Mouse (Mus musculus) embryonic facial prominence, embryonic 15.5 days (tissue): ENCODE data around the gene Mesp1. TPM values are rescaled to one million over a fixed set of nuclear protein-coding genes. Genes with fewer than 3 reads are reported as not detected.
A peak's percentile ranks its signal among the peaks of the same experiment; 100 is the strongest.

Experiments
- ATAC-seq: fragments of 200-750 bp; cut with Nextera tagmentation; 2 replicates; pipeline ENCODE4 v1.8.0; 2017; ENCODE audit warnings: low read depth, moderate TSS enrichment; ENCODE audit not compliant: insufficient number of reproducible peaks, low FRiP score, low TSS enrichment
- H3K27ac ChIP-seq: fragments of 300-500 bp; sonication (generic); replicated peaks from 2 replicates; pipeline ENCODE4 v1.5.1; 2015; ENCODE audit warnings: mild to moderate bottlenecking, inconsistent platforms
- H3K27me3 ChIP-seq: fragments of 300-500 bp; sonication (generic); 2 replicates; pipeline ENCODE4 v1.6.1; 2015; ENCODE audit warnings: inconsistent platforms
- H3K36me3 ChIP-seq: fragments of 300-500 bp; sonication (generic); 2 replicates; pipeline ENCODE4 v1.6.1; 2015; ENCODE audit warnings: mild to moderate bottlenecking, inconsistent platforms
- H3K4me1 ChIP-seq: fragments of 300-500 bp; sonication (generic); 2 replicates; pipeline ENCODE4 v1.6.1; 2015; ENCODE audit warnings: inconsistent platforms
- H3K4me2 ChIP-seq: fragments of 300-500 bp; sonication (generic); replicated peaks from 2 replicates; pipeline ENCODE4 v1.6.1; 2015; ENCODE audit warnings: mild to moderate bottlenecking, inconsistent platforms
- H3K4me3 ChIP-seq: fragments of 300-500 bp; sonication (generic); replicated peaks from 2 replicates; pipeline ENCODE4 v1.5.1; 2015; ENCODE audit warnings: mild to moderate bottlenecking, inconsistent platforms
- H3K9ac ChIP-seq: fragments of 300-500 bp; sonication (generic); 2 replicates; pipeline ENCODE4 v1.6.1; 2015; ENCODE audit warnings: inconsistent platforms
- H3K9me3 ChIP-seq: fragments of 300-500 bp; sonication (generic); replicated peaks from 2 replicates; pipeline ENCODE4 v1.6.1; 2016; ENCODE audit warnings: inconsistent platforms
- WGBS: fragments of 180-500 bp; shearing (Covaris S2); methylation state at CpG from one replicate; pipeline ENCODE4 v1.1.7; 2015; 5-methylcytosine and 5-hydroxymethylcytosine counted together
- polyA plus RNA-seq: library from polyadenylated mRNA; unstranded; fragments of >200 nt; fragmentation: Nextera tagmentation; extraction: Ambion mirVana; gene quantifications from 2 replicates; pipeline ENCODE4 v1.2.1, GENCODE M21; 2015

The Mesp1 gene
- polyA plus RNA-seq, 1 experiment from 2014 or later, result 0.12 TPM

DNA sequence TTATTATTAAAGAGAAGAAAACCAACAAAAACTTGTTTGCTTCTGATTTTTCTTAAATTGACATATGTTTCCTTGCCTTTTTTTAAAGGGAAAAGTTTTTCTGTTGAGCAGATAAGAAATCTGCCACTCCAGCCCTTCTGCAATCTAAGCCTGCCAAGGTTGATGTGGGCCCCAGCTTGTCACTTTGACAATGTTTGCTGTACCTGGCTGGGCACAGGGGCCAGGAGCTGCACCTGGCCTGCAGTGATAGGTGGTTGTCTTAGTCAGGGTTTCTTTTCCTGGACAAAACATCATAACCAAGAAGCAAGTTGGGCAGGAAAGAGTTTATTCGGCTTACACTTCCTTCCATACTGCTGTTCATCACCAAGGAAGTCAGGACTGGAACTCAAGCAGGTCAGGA lies 19.8 kb upstream of the Mesp1 start:
- no peaks in the 10 kb centered on the region for H3K9me3 ChIP-seq
- no peak overlapping the region for H3K9ac ChIP-seq
- WGBS, result 67% methylated on average over 1 of the region's 1 CpGs
- no peaks in the 10 kb centered on the region for H3K36me3 ChIP-seq
- peaks cover 21% of the 10 kb centered on the region for H3K27me3 ChIP-seq
- no peak overlapping the region for H3K4me2 ChIP-seq
- H3K4me3 ChIP-seq, result no peak overlapping the region
- H3K4me1 ChIP-seq, result peaks cover 15% of the 10 kb centered on the region
- no peak overlapping the region for H3K27ac ChIP-seq
- no peak for ATAC-seq

DNA sequence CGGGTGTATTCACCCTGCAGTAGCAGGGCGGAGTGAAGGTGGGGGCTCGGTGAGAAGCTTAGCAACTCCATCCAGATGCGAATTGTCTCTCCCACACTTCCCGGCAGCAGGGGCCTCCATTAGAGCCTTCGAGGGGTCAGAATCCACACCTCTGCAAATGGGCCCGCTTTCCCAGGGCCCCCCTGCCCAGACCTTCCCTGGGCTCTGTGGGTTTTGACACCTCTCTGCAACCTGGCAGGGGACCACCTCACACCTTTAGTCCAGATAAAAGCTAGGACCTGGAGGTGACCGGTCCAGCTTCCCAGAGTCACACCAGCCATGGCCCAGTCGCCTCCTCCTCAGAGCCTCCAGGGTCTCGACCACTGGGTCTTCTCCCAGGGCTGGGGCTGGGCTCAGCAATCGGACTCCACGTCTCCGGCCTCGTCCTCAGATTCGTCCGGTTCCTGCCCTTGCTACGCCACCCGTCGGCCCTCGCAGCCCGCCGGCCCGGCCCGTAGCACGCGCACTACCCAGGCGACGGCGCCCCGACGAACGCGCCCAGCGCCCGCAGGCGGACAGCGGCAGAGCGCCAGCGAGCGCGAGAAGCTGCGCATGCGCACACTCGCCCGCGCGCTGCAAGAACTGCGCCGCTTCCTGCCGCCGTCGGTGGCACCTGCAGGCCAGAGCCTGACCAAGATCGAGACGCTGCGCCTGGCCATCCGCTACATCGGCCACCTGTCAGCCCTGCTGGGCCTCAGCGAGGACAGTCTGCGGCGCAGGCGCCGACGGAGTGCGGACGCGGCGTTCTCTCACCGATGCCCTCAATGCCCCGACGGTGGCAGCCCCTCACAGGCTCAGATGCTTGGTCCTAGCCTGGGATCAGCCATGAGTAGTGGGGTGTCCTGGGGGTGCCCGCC lies 17.3 kb upstream of the Mesp1 start, which contains the start of gene Mesp2:
Gene Mesp2, plus strand, starts transcription at position 117 of the 896 bp plus-strand sequence.
- 18% methylated on average over 71 of the region's 71 CpGs for WGBS
- Histone ChIP-seq H3K4me3 (peak within 1 kb of the TSS; percentile 40), H3K4me2 (peak within 1 kb of the TSS; percentile 78), H3K27ac (no peak within 1 kb of the TSS), H3K9me3 (no peaks in the 10 kb centered on the region), H3K27me3 (peaks cover 21% of the 10 kb centered on the region), H3K9ac (peak within 1 kb of the TSS; percentile 37; the same call in 1 of the 2 replicates), H3K4me1 (peaks cover 12% of the 10 kb centered on the region), H3K36me3 (no peaks in the 10 kb centered on the region)
- peak; percentile 52; the same call in 1 of the 2 replicates for ATAC-seq

DNA sequence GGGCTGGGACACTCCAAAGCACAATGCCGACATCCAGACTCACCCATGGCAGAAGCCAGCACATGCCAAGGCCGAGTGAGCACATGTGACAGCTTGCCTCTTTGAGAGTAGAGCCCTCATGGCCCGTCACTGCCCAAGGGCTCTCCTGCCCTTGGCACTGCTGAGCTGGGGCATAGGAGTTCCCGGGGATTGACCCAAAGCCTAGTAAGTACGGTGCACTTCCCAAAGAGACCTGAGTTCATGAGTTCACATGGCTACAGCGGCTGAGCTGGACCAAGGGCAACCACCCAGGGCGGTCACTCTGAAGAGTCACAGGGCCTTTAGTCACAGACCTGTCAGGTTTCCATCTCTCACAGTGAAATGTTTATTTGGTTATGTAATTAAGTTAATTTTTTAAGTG lies 15.0 kb upstream of the Mesp1 start:
- peaks cover 18% of the 10 kb centered on the region for H3K4me1 ChIP-seq
- H3K4me3 ChIP-seq, result no peak overlapping the region
- H3K27ac ChIP-seq, result no peak overlapping the region
- H3K9me3 ChIP-seq, result no peaks in the 10 kb centered on the region
- WGBS, result 82% methylated on average over 7 of the region's 7 CpGs
- peaks cover 21% of the 10 kb centered on the region for H3K27me3 ChIP-seq
- H3K36me3 ChIP-seq, result no peaks in the 10 kb centered on the region
- H3K4me2 ChIP-seq, result no peak overlapping the region
- ATAC-seq, result no peak
- no peak overlapping the region for H3K9ac ChIP-seq

DNA sequence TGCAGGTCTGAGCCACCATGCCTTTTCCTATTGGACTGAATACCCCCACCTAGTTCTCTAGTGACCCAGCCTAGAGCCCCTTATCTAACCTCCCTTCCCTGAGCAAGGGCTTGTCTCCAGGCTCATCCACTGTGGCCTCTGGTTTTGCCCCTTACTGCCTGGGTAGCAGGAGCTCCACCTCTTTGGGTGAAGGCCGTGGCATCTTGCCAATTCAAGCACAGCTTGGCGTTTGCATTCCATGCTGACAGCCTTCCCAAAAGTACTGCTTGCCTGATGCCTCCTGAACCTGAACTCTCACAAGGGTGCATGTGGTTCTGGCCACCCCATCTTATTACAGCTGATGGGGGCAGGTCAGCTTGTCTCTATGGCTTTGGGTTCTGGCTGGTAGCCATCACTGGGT lies 10.3 kb upstream of the Mesp1 start:
- Histone ChIP-seq H3K27ac (0 out of 2 replicates have a peak overlapping the region, but pooled peaks have one; percentile 22), H3K9me3 (no peaks in the 10 kb centered on the region), H3K4me2 (no peak overlapping the region), H3K4me3 (no peak overlapping the region), H3K27me3 (no peaks in the 10 kb centered on the region), H3K4me1 (peaks cover 15% of the 10 kb centered on the region), H3K9ac (no peak overlapping the region), H3K36me3 (no peaks in the 10 kb centered on the region)
- ATAC-seq, result no peak
- 41% methylated on average over 2 of the region's 2 CpGs for WGBS

DNA sequence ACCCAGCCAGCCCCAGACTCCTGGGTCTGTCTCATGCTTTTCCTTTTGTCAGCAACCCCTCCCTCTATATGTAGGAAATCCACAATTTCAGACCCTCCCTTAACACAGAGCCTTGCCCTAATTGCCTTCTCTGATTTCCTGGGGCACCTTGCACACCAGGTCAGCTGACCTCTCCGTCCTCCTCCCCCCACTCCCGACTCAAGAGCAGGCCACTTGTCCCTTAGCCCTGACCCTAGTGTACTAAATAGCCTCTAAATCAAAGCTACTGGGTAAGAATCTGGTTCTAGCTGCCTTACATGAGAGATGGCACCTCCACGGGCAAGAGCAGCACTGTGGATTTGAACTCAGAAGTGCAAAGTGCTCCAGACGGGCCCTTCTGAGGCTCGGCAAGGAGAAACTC lies 8.4 kb upstream of the Mesp1 start:
- Histone ChIP-seq H3K9ac (no peak overlapping the region), H3K4me2 (no peak overlapping the region), H3K4me3 (no peak overlapping the region), H3K9me3 (no peaks in the 10 kb centered on the region), H3K27me3 (no peaks in the 10 kb centered on the region), H3K36me3 (no peaks in the 10 kb centered on the region), H3K4me1 (peaks cover 20% of the 10 kb centered on the region), H3K27ac (no peak overlapping the region)
- ATAC-seq, result no peak
- 54% methylated on average over 5 of the region's 5 CpGs for WGBS

DNA sequence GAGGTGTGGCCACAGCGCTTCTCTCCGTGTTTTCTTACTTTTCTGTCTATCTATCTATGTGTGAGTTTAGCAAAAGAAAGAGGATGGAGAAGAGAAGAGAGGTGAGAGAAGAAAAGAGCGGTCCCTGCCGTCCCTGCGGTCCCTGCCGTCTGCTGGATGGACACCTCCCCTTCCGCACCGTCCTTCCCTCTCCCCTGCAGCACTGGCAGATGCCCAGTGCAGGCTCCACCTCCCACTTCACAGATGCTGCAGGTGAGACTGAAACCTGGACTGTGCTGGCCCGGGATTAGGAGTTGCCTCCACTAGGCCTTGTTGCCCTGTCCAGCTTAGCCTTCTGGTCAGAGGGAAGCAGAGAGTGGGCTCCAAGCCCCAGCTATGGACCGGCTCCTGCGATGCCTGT lies 7.8 kb upstream of the Mesp1 start:
- 73% methylated on average over 11 of the region's 11 CpGs for WGBS
- ATAC-seq, result no peak
- Histone ChIP-seq H3K4me3 (no peak overlapping the region), H3K27ac (no peak overlapping the region), H3K36me3 (no peaks in the 10 kb centered on the region), H3K9me3 (no peaks in the 10 kb centered on the region), H3K27me3 (no peaks in the 10 kb centered on the region), H3K9ac (no peak overlapping the region), H3K4me2 (no peak overlapping the region), H3K4me1 (peaks cover 20% of the 10 kb centered on the region)

DNA sequence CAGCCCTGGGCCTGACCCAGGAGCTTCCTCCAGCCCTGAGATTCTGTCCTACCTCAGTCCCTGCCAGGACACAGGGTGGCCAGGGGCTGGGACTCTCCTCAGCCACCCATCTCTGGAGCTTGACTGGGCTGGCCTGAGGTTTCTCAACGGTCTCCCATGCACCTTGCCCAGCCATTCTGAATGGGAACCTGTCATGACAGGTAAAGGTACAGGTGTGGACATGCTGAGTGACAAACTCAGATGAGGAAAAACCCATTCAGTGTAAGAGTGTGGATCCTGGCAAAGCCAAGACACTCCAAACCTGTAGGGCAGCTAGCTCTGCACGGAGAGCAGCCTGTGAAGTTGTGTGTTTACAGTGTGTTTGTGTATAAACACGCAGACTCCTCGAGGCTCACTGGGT lies 6.7 kb upstream of the Mesp1 start:
- H3K36me3 ChIP-seq, result no peaks in the 10 kb centered on the region
- no peak overlapping the region for H3K27ac ChIP-seq
- 65% methylated on average over 4 of the region's 4 CpGs for WGBS
- no peaks in the 10 kb centered on the region for H3K27me3 ChIP-seq
- no peak for ATAC-seq
- no peak overlapping the region for H3K9ac ChIP-seq
- no peaks in the 10 kb centered on the region for H3K9me3 ChIP-seq
- H3K4me3 ChIP-seq, result no peak overlapping the region
- no peak overlapping the region for H3K4me2 ChIP-seq
- peaks cover 20% of the 10 kb centered on the region for H3K4me1 ChIP-seq

DNA sequence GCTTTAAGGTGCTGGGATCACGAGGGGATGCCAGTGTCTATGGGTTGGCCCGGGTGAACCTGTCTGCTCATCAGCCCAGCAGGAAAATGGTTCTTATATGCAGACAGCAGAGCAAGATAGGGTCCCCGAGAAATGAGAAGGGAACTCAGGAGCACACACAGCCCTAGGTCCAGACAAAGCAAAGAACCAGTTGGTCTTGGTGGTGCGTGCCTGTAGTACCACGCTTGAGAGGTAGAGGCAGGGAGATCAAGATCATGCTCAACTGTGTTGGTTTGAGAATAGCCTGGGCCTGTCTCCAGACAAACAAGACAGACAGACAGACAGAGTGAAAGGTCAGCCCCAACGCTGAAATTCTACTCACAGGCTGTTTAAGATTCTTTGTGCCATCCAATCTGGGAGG lies 5.9 kb upstream of the Mesp1 start:
- H3K36me3 ChIP-seq, result no peaks in the 10 kb centered on the region
- peaks cover 20% of the 10 kb centered on the region for H3K4me1 ChIP-seq
- H3K9ac ChIP-seq, result no peak overlapping the region
- no peak overlapping the region for H3K4me2 ChIP-seq
- no peak overlapping the region for H3K4me3 ChIP-seq
- no peaks in the 10 kb centered on the region for H3K9me3 ChIP-seq
- H3K27ac ChIP-seq, result no peak overlapping the region
- peaks cover 6% of the 10 kb centered on the region; the same call in 1 of the 2 replicates for H3K27me3 ChIP-seq
- no peak for ATAC-seq
- 68% methylated on average over 6 of the region's 6 CpGs for WGBS

DNA sequence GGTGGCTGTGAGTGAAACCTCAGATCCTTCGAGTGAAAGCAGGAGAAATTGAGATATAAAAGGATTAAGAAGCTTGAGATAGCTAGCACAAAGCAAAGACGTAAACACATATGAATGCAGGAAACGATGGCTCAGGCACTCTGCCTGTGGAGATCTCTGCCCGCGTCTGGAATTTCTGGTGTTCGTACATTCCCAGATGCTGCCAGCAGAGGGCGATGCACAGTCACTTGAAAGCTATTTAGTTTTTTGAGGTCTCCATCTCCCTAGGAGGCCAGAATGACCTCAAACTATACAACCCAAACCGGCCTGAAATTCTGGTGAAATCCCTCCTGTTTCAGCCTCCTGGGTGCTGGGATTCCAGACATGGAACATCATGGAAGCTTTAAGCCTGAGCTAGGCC lies 5.5 kb upstream of the Mesp1 start:
- Histone ChIP-seq H3K27ac (no peak overlapping the region), H3K4me1 (peaks cover 17% of the 10 kb centered on the region), H3K4me2 (no peak overlapping the region), H3K9ac (no peak overlapping the region), H3K27me3 (peaks cover 8% of the 10 kb centered on the region), H3K36me3 (no peaks in the 10 kb centered on the region), H3K9me3 (no peaks in the 10 kb centered on the region), H3K4me3 (no peak overlapping the region)
- no peak for ATAC-seq
- under 1% methylated on average over 8 of the region's 8 CpGs for WGBS

DNA sequence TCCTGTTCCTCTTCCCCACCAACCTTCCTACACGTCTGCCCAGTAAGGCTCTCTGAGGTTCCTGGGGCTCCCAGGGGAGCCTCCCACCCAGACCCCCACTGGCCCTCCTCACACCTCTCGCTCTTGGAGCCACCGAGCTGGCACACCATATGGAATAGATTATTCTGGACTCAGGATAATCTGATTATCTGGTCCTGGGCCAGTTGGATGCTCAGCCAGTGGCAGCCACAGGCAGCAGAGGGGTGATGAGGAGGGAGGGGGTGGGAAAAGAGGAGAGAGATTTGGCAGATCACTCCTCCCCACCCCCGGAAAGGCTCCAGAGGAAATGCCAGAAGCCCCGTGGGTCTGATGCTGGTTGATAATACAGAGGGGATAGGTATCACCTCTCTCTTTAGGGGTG lies 5.0 kb upstream of the Mesp1 start:
- H3K36me3 ChIP-seq, result no peaks in the 10 kb centered on the region
- 22% methylated on average over 5 of the region's 5 CpGs for WGBS
- ATAC-seq, result no peak; the same call in 1 of the 2 replicates
- peaks cover 14% of the 10 kb centered on the region; the same call in 1 of the 2 replicates for H3K4me1 ChIP-seq
- no peak overlapping the region for H3K27ac ChIP-seq
- H3K4me2 ChIP-seq, result no peak overlapping the region
- peaks cover 13% of the 10 kb centered on the region for H3K27me3 ChIP-seq
- H3K4me3 ChIP-seq, result no peak overlapping the region
- H3K9ac ChIP-seq, result no peak overlapping the region
- no peaks in the 10 kb centered on the region for H3K9me3 ChIP-seq

DNA sequence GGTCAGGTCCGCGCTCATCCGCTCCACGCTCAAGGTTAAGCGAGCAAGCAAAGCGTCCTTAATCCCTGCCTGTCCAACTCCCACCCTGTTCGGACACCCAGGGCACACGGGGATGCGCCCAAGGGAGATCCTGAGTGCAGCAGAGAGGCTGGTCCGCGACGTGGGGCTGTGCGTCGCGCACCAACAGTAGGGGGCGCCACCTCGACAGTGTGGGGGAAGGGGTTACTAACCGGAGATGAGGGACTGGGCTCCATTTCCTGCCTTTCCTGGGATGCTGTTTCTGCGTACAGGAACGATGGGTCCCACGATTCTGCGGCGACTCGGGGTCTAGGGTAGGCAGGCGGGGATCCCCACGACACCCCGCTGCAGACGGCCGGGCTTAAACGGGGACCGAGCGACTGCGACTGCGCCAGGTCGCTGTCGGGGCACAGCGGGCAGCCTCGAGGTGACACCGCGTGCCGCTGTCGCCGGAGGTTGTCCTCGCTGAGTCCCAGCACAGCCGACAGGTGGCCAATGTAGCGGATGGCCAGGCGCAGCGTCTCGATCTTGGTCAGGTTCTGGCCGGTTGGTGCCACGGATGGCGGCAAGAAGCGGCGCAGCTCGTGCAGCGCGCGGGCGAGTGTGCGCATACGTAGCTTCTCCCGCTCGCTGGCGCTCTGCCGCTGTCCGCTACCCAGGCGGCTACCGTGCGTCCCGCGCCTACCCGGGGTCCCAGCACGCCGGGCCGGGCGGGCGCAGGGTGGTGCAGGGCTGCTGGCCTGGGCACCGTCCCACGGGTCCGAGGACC lies 760 bp downstream of the Mesp1 start:
- Histone ChIP-seq H3K27ac (no peak overlapping the region), H3K4me1 (peaks cover 13% of the 10 kb centered on the region), H3K4me2 (peak overlapping the region; percentile 87), H3K9ac (peak overlapping the region; percentile 28), H3K27me3 (peaks cover 55% of the 10 kb centered on the region), H3K9me3 (no peaks in the 10 kb centered on the region), H3K36me3 (no peaks in the 10 kb centered on the region), H3K4me3 (peak overlapping the region; percentile 47)
- WGBS, result 1% methylated on average over 80 of the region's 80 CpGs
- no peak for ATAC-seq
